Mouse (Mus musculus): Measurements from ENCODE around the gene U2af1. TPM values are rescaled to one million over a fixed set of nuclear protein-coding genes. Genes with fewer than 3 reads are reported as not detected.

Gene U2af1
- polyA plus RNA-seq, 1 experiment from 2014 or later, result 239 TPM

DNA sequence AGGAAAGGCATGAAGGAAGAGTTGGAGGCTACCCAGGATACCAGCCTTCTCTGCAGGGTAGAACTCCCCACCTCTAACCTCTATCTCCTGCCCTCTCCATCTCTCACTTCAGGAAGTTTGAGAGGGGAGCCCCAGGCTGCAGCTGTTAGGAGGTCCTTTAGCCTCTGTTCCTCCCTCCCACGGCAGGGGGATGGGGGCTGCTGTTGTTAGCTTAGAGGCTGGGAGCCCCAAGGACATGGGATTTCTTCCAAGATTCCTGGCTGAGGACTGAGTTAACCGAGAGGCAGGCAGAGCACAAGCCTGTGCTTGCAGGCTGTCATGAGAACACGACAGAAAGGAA, 27.5 kb upstream of the U2af1 start:
- peak overlapping the region; percentile 72 for H3K27ac ChIP-seq (replicated peaks)
- H3K36me3 ChIP-seq, result no peaks in the 10 kb centered on the region
- WGBS, result 49% methylated on average over 3 of the region's 3 CpGs
- peaks cover 14% of the 10 kb centered on the region for H3K4me1 ChIP-seq (replicated peaks)
- H3K9me3 ChIP-seq, result no peaks in the 10 kb centered on the region
- H3K4me3 ChIP-seq, result no peak overlapping the region
- H3K9ac ChIP-seq, result peak overlapping the region; percentile 41
- no peaks in the 10 kb centered on the region for H3K27me3 ChIP-seq
- peak; percentile 8; the same call in 1 of the 2 replicates for ATAC-seq (ENCODE audit: low read depth)
- no peak overlapping the region for H3K4me2 ChIP-seq

- Histone ChIP-seq H3K4me3 (no peak overlapping the region), H3K4me2 (0 out of 2 replicates have a peak overlapping the region, but pooled peaks have one; percentile 0), H3K27me3 (no peaks in the 10 kb centered on the region), H3K9me3 (no peaks in the 10 kb centered on the region), H3K27ac (replicated peaks) (peak overlapping the region; percentile 72), H3K4me1 (replicated peaks) (peaks cover 14% of the 10 kb centered on the region), H3K36me3 (no peaks in the 10 kb centered on the region), H3K9ac (peak overlapping the region; percentile 41)
- ATAC-seq (ENCODE audit: low read depth), result peak; percentile 85
- 12% methylated on average over 17 of the region's 17 CpGs for WGBS
These were observed 27.0 kb upstream of the U2af1 start for GRCm38 (mm10) chr17:31685514-31686224.

- ATAC-seq (ENCODE audit: low read depth), result no peak
- Histone ChIP-seq H3K4me3 (no peak overlapping the region), H3K36me3 (no peaks in the 10 kb centered on the region), H3K27ac (replicated peaks) (no peak overlapping the region), H3K4me1 (replicated peaks) (peaks cover 4% of the 10 kb centered on the region; the same call in 1 of the 2 replicates), H3K27me3 (no peaks in the 10 kb centered on the region), H3K9me3 (no peaks in the 10 kb centered on the region), H3K9ac (no peak overlapping the region), H3K4me2 (no peak overlapping the region)
- 69% methylated on average over 2 of the region's 2 CpGs for WGBS
These were observed 21.8 kb upstream of the U2af1 start for GRCm38 (mm10) chr17:31680450-31680849.

DNA sequence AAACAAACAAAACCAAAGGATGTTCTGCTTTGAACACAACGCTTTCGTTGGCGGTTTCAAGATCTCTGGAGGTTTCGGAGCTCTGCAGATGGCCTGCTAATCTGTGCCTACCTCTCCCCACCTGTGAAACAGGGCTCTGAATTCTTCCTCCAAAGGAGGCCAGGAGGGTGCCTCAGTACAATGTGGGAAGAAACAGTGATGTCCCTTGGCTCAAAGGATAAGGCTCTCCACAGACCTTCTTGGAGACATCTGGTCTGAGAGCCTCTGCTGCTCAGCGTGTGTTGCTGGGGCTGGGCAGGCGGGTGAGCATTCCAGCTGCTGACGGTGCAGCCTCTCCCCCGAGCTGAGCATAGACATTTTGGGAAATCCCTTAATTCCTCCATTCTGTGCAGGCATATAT, 18.8 kb upstream of the U2af1 start, which contains the start of gene Cryaa:
Gene Cryaa (plus strand): TSS at position 301 of the 400 bp plus-strand sequence.
- H3K36me3 ChIP-seq, result no peaks in the 10 kb centered on the region
- no peak within 1 kb of the TSS for H3K9ac ChIP-seq
- no peaks in the 10 kb centered on the region for H3K9me3 ChIP-seq
- no peak within 1 kb of the TSS for H3K4me2 ChIP-seq
- no peaks in the 10 kb centered on the region for H3K4me1 ChIP-seq (replicated peaks)
- H3K27ac ChIP-seq (replicated peaks), result no peak within 1 kb of the TSS
- no peak for ATAC-seq (ENCODE audit: low read depth)
- 93% methylated on average over 8 of the region's 8 CpGs for WGBS
- H3K27me3 ChIP-seq, result no peaks in the 10 kb centered on the region
- no peak within 1 kb of the TSS for H3K4me3 ChIP-seq

DNA sequence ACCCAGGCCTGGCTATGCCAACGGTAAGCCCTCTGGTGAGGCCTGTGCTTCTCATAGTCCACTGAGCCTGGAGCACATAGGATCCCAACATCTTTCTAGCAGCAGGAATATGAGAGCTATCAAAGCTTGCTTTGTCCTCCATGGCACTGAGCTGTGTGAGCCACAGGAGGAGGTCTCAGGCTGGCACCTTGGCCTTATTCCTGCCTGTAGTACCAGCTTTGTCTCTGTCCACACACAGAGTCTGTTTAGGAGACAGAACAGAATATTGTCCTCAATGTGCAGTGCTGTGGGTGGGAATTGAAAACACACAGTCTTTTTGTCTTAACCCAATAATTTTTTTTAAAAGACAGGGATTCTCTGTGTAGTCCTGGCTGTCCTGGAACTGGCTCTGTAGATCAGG, 15.7 kb upstream of the U2af1 start:
- ATAC-seq (ENCODE audit: low read depth), result no peak
- H3K27me3 ChIP-seq, result no peaks in the 10 kb centered on the region
- WGBS, result 82% methylated on average over 1 of the region's 1 CpGs
- H3K4me1 ChIP-seq (replicated peaks), result peaks cover 8% of the 10 kb centered on the region
- H3K36me3 ChIP-seq, result no peaks in the 10 kb centered on the region
- no peak overlapping the region for H3K4me3 ChIP-seq
- H3K27ac ChIP-seq (replicated peaks), result no peak overlapping the region
- no peaks in the 10 kb centered on the region for H3K9me3 ChIP-seq
- H3K9ac ChIP-seq, result no peak overlapping the region
- no peak overlapping the region for H3K4me2 ChIP-seq

GRCm38 (mm10) chr17:31672279-31672678, 13.6 kb upstream of the U2af1 start:
- no peak for ATAC-seq (ENCODE audit: low read depth)
- Histone ChIP-seq H3K4me1 (replicated peaks) (peaks cover 8% of the 10 kb centered on the region), H3K27me3 (no peaks in the 10 kb centered on the region), H3K27ac (replicated peaks) (no peak overlapping the region), H3K4me3 (no peak overlapping the region), H3K9me3 (no peaks in the 10 kb centered on the region), H3K9ac (no peak overlapping the region), H3K36me3 (no peaks in the 10 kb centered on the region), H3K4me2 (no peak overlapping the region)
- 91% methylated on average over 12 of the region's 12 CpGs for WGBS

- no peak overlapping the region for H3K4me3 ChIP-seq
- 58% methylated on average over 8 of the region's 8 CpGs for WGBS
- H3K27ac ChIP-seq (replicated peaks), result no peak overlapping the region
- H3K4me1 ChIP-seq (replicated peaks), result peaks cover 8% of the 10 kb centered on the region
- H3K9ac ChIP-seq, result no peak overlapping the region
- no peak overlapping the region for H3K4me2 ChIP-seq
- H3K9me3 ChIP-seq, result no peaks in the 10 kb centered on the region
- ATAC-seq (ENCODE audit: low read depth), result no peak
- H3K36me3 ChIP-seq, result no peaks in the 10 kb centered on the region
- no peaks in the 10 kb centered on the region for H3K27me3 ChIP-seq
These were observed 13.0 kb upstream of the U2af1 start for GRCm38 (mm10) chr17:31671698-31672097.

DNA sequence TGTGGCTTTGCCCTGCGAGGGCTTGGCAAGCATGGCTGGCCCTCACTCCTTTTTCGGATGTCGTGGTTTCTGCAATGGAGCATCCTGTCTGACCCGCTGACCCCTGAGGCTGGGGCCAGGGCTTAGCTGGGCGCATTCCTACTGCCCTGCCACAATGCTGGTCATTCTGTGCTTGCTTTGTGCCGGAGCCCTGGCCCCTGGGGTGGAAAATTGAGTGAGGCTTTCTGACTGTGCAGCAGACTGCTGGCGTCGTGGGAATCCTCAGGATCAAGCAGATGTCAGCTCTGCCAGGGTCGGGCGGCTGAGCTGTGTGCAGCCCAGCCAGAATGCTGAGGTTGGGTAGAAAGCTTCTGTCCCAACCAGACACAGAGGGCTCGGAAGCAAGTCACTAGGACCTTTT, 11.5 kb upstream of the U2af1 start:
- 0 out of 2 replicates have a peak, but pooled peaks have one; percentile 11 for ATAC-seq (ENCODE audit: low read depth)

GRCm38 (mm10) chr17:31668306-31668705, 9.6 kb upstream of the U2af1 start:
- no peak overlapping the region for H3K9ac ChIP-seq
- no peak overlapping the region for H3K4me3 ChIP-seq
- WGBS, result 81% methylated on average over 9 of the region's 9 CpGs
- no peak overlapping the region for H3K27ac ChIP-seq (replicated peaks)
- H3K4me2 ChIP-seq, result no peak overlapping the region
- H3K27me3 ChIP-seq, result no peaks in the 10 kb centered on the region
- peaks cover 8% of the 10 kb centered on the region for H3K4me1 ChIP-seq (replicated peaks)
- H3K9me3 ChIP-seq, result no peaks in the 10 kb centered on the region
- no peak for ATAC-seq (ENCODE audit: low read depth)
- H3K36me3 ChIP-seq, result no peaks in the 10 kb centered on the region

More for the DNA sequence above, 11.5 kb upstream of the U2af1 start:
- Histone ChIP-seq H3K27ac (replicated peaks) (0 out of 2 replicates have a peak overlapping the region, but pooled peaks have one; percentile 9), H3K4me2 (no peak overlapping the region), H3K27me3 (no peaks in the 10 kb centered on the region), H3K4me1 (replicated peaks) (peaks cover 8% of the 10 kb centered on the region), H3K9ac (no peak overlapping the region), H3K36me3 (no peaks in the 10 kb centered on the region), H3K4me3 (no peak overlapping the region), H3K9me3 (no peaks in the 10 kb centered on the region)
- WGBS, result 13% methylated on average over 11 of the region's 11 CpGs

GRCm38 (mm10) chr17:31664760-31665159, 6.1 kb upstream of the U2af1 start:
- no peaks in the 10 kb centered on the region for H3K27me3 ChIP-seq
- no peak overlapping the region for H3K4me2 ChIP-seq
- peak; percentile 57; the same call in 1 of the 2 replicates for ATAC-seq (ENCODE audit: low read depth)
- no peaks in the 10 kb centered on the region for H3K36me3 ChIP-seq
- H3K4me3 ChIP-seq, result no peak overlapping the region
- H3K4me1 ChIP-seq (replicated peaks), result no peaks in the 10 kb centered on the region
- H3K9me3 ChIP-seq, result no peaks in the 10 kb centered on the region
- 13% methylated on average over 4 of the region's 4 CpGs for WGBS
- no peak overlapping the region for H3K9ac ChIP-seq
- H3K27ac ChIP-seq (replicated peaks), result no peak overlapping the region

DNA sequence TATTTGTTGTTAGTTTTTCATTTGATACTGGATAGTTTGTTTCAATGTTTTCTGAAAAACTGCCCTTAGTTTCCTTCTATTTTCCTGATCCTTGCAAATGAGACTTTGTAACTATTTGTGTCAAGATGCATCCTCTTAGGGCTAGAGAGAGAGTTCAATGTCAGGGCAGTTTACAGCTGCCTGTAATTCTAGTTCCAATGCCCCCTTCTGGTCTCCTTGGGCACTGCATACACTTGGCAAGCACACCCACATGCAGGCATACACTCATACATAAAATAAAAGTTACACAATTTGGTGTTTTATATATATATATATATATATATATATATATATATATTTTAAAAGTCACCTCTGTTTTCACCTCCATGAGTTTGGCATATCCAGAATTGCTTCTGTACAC, 4.2 kb upstream of the U2af1 start:
- Histone ChIP-seq H3K9me3 (no peaks in the 10 kb centered on the region), H3K27me3 (no peaks in the 10 kb centered on the region), H3K4me3 (no peak overlapping the region), H3K4me2 (no peak overlapping the region), H3K4me1 (replicated peaks) (peaks cover 6% of the 10 kb centered on the region), H3K36me3 (no peaks in the 10 kb centered on the region), H3K9ac (no peak overlapping the region), H3K27ac (replicated peaks) (no peak overlapping the region)
- ATAC-seq (ENCODE audit: low read depth), result no peak

- Histone ChIP-seq H3K27ac (replicated peaks) (no peak overlapping the region), H3K4me2 (no peak overlapping the region), H3K36me3 (peaks cover 5% of the 10 kb centered on the region), H3K27me3 (no peaks in the 10 kb centered on the region), H3K4me1 (replicated peaks) (peaks cover 26% of the 10 kb centered on the region), H3K9ac (no peak overlapping the region), H3K9me3 (no peaks in the 10 kb centered on the region), H3K4me3 (no peak overlapping the region)
- no peak for ATAC-seq (ENCODE audit: low read depth)
- WGBS, result 75% methylated on average over 8 of the region's 8 CpGs
These were observed 2.1 kb upstream of the U2af1 start for GRCm38 (mm10) chr17:31660661-31661250.

DNA sequence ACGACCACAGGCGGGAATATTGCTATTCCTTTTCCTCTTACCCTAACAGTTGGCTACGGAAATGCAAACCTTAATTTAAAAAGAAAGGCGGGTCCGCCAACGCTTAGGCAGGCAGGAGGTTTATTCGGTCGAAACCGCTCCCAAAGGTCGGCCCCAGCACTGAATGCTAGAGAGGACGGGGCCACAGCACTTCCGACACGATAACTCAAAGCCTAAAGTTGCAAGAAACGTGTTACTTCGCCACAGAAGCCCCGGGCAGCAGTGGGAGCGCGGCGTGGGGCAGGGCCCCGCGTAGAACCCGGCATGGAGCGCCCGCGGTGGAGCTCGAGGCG, 590 bp downstream of the U2af1 start:
- Histone ChIP-seq H3K9me3 (no peaks in the 10 kb centered on the region), H3K27me3 (no peaks in the 10 kb centered on the region), H3K36me3 (peaks cover 29% of the 10 kb centered on the region), H3K4me3 (peak overlapping the region; percentile 96), H3K4me2 (peak overlapping the region; percentile 91), H3K27ac (replicated peaks) (peak overlapping the region; percentile 90), H3K4me1 (replicated peaks) (peaks cover 29% of the 10 kb centered on the region), H3K9ac (peak overlapping the region; percentile 91)
- ATAC-seq (ENCODE audit: low read depth), result no peak; the same call in 1 of the 2 replicates
- 0% methylated on average over 25 of the region's 27 CpGs for WGBS

Data from neural tube, embryonic 13.5 days (tissue).